8 mouse cellular contexts compared by ENCODE assay signal in the genomic region with DNA sequence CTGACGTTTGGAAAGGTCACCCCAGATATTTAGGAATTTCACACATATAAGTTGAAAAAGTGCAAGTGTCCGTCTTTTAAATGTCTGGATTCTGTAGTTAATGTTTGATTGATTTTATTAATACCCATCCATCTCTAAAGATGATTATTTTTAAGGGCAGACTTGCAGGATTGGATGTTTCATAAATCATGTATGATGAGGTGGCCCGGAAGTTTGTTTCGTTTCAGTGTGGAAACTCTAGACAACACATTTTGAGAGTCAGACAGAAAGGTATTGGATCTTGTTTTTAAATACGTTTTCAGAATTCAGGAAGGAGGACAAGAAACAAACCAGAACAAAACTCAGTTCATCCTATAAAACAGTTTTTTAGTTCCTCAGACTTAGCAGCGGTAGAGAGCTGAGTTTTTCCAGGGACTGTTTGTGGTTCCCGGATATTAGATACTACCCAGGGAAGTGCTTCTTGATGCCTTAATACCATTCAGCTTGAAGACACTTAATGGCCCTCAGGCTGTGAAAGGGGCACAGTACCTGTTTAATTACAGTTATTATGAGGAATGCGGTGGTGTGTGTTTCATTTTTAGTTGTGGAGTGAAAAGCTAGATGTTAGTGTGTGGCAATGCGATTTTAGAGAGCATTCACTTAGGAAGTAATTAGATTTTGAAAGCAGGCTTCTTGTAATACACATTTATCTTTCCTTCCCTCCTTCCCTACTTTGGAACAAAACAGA. TPM values are rescaled to one million over a fixed set of nuclear protein-coding genes. Genes with fewer than 3 reads are reported as not detected.
DNase-seq lines count a peak whose midpoint lies in the region; ATAC-seq lines count a peak whose summit lies in the region.

No protein-coding gene starts in this region.

- no peak overlapping the region for H3K27ac ChIP-seq in kidney, embryonic 16.5 days (ENCODE audit: low read length)
- no peak overlapping the region for H3K27ac ChIP-seq in hindbrain, embryonic 14.5 days
- H3K27ac ChIP-seq in midbrain, embryonic 16.5 days (ENCODE audit: low read length): no peak overlapping the region

- peak overlapping the region; percentile 99 for H3K4me3 ChIP-seq in kidney, embryonic 16.5 days (ENCODE audit: low read length)
- H3K4me3 ChIP-seq in hindbrain, embryonic 14.5 days (replicated peaks; ENCODE audit: low read length): peak overlapping the region; percentile 83
- peak overlapping the region; percentile 78 for H3K4me3 ChIP-seq in midbrain, embryonic 16.5 days (ENCODE audit: low read depth, low read length)

- H3K9me3 ChIP-seq in kidney, embryonic 16.5 days (ENCODE audit: low read length): no peaks in the 10 kb centered on the region
- H3K9me3 ChIP-seq in hindbrain, embryonic 14.5 days (ENCODE audit: control insufficient read depth, low read length): no peaks in the 10 kb centered on the region
- H3K9me3 ChIP-seq in midbrain, embryonic 16.5 days (replicated peaks; ENCODE audit: control insufficient read depth, low read length, poor library complexity, severe bottlenecking): no peaks in the 10 kb centered on the region

- H3K4me2 ChIP-seq in kidney, embryonic 16.5 days (replicated peaks; ENCODE audit: low read depth, low read length): peak overlapping the region; percentile 85
- peak overlapping the region; percentile 62 for H3K4me2 ChIP-seq in hindbrain, embryonic 14.5 days (replicated peaks)
- H3K4me2 ChIP-seq in midbrain, embryonic 16.5 days (ENCODE audit: low read length): peak overlapping the region; percentile 80

- H3K36me3 ChIP-seq in kidney, embryonic 16.5 days (ENCODE audit: insufficient read depth, low read length): no peaks in the 10 kb centered on the region; the same call in 1 of the 2 replicates
- H3K36me3 ChIP-seq in hindbrain, embryonic 14.5 days (replicated peaks; ENCODE audit: control insufficient read depth, insufficient read depth): no peaks in the 10 kb centered on the region
- H3K36me3 ChIP-seq in midbrain, embryonic 16.5 days (ENCODE audit: control insufficient read depth, insufficient read depth, low read length): peaks cover 3% of the 10 kb centered on the region; the same call in 1 of the 2 replicates

- DNase-seq in kidney, postnatal 14 days: no peak
- DNase-seq in hindbrain, embryonic 14.5 days (ENCODE audit: low spot score): no peak
- no peak for DNase-seq in right cerebral cortex, postnatal 10 days (ENCODE audit: low spot score in 2 of 2)
- no peak for DNase-seq in adrenal gland, postnatal 25 days
- no peak for DNase-seq in thymus, adult 18-20 months

- H3K9ac ChIP-seq in kidney, embryonic 16.5 days (replicated peaks; ENCODE audit: low read length): peak overlapping the region; percentile 98
- peak overlapping the region; percentile 96 for H3K9ac ChIP-seq in hindbrain, embryonic 14.5 days
- peak overlapping the region; percentile 99 for H3K9ac ChIP-seq in midbrain, embryonic 16.5 days (ENCODE audit: low read depth, low read length)

- WGBS in kidney, embryonic 16.5 days: 5% methylated on average over 9 of the region's 9 CpGs
- 18% methylated on average over 9 of the region's 9 CpGs for WGBS in hindbrain, embryonic 14.5 days
- 16% methylated on average over 9 of the region's 9 CpGs for WGBS in midbrain, embryonic 16.5 days

- H3K4me1 ChIP-seq in kidney, embryonic 16.5 days (ENCODE audit: insufficient read depth, low read length): peaks cover 30% of the 10 kb centered on the region
- H3K4me1 ChIP-seq in hindbrain, embryonic 14.5 days (replicated peaks; ENCODE audit: control insufficient read depth, insufficient read depth, low read length): peaks cover 28% of the 10 kb centered on the region
- peaks cover 24% of the 10 kb centered on the region for H3K4me1 ChIP-seq in midbrain, embryonic 16.5 days (ENCODE audit: control insufficient read depth, insufficient read depth, low read length)

- 0 out of 2 replicates have a peak, but pooled peaks cover 2% of the 10 kb centered on the region for H3K27me3 ChIP-seq in kidney, embryonic 16.5 days (ENCODE audit: insufficient read depth, low read length)
- H3K27me3 ChIP-seq in hindbrain, embryonic 14.5 days (ENCODE audit: control insufficient read depth, insufficient read depth, low read length): peaks cover 10% of the 10 kb centered on the region
- H3K27me3 ChIP-seq in midbrain, embryonic 16.5 days (ENCODE audit: control insufficient read depth, insufficient read depth, low read depth, low read length): peaks cover 3% of the 10 kb centered on the region; the same call in 1 of the 2 replicates

- ATAC-seq in kidney, embryonic 16.5 days (ENCODE audit: low FRiP score, low TSS enrichment): no peak
- peak; percentile 20 for ATAC-seq in activated CD4-positive, CD25-positive, alpha-beta regulatory T cell, adult 4 months
- ATAC-seq in hindbrain, embryonic 14.5 days (ENCODE audit: low FRiP score): no peak
- ATAC-seq in midbrain, embryonic 16.5 days: no peak

RNA-seq across cellular contexts. Expression of gene 1810049J17Rik, which starts 1.1 kb away (rescaled TPM):
- polyA plus RNA-seq in kidney, embryonic 16.5 days (2015; fragmentation: Nextera tagmentation; extraction: Ambion mirVana): 0.71 and 0.72 TPM in 2 replicates
- not detected for polyA plus RNA-seq in activated CD4-positive, CD25-positive, alpha-beta regulatory T cell, adult 4 months (2017; shearing (Covaris generic))
- 1.8 and 2.0 TPM in 2 replicates for polyA plus RNA-seq in hindbrain, embryonic 14.5 days (2014; fragmentation: Nextera tagmentation; extraction: Ambion mirVana)
- polyA plus RNA-seq in midbrain, embryonic 16.5 days (2015; fragmentation: Nextera tagmentation; extraction: Ambion mirVana): not detected in 2 replicates
- not detected in 2 replicates for total RNA-seq in adrenal gland, postnatal 25 days (2021)

RNA-seq across cellular contexts. Expression of gene Golph3, which starts 1.6 kb away (rescaled TPM):
- 81.5 and 84.7 TPM in 2 replicates for polyA plus RNA-seq in kidney, embryonic 16.5 days (2015; fragmentation: Nextera tagmentation; extraction: Ambion mirVana)
- polyA plus RNA-seq in activated CD4-positive, CD25-positive, alpha-beta regulatory T cell, adult 4 months (2017; shearing (Covaris generic)): 10 to 100 TPM; 31.8 to 35.4 TPM
- polyA plus RNA-seq in hindbrain, embryonic 14.5 days (2014; fragmentation: Nextera tagmentation; extraction: Ambion mirVana): 96.9 and 112 TPM in 2 replicates
- 61.6 and 61.7 TPM in 2 replicates for polyA plus RNA-seq in midbrain, embryonic 16.5 days (2015; fragmentation: Nextera tagmentation; extraction: Ambion mirVana)
- total RNA-seq in adrenal gland, postnatal 25 days (2021): 132 and 135 TPM in 2 replicates
